Mouse (Mus musculus): ENCODE data around the gene Slc6a16.

Gene Slc6a16

GRCm38 (mm10) chr7:45240633-45241388, at the start of gene Slc6a16:
Slc6a16 (plus strand) TSS chr7:45241085.
- DNase-seq (ENCODE audit: low read depth, low spot score), result peak; percentile 66

GRCm38 (mm10) chr7:45191161-45191560, 49.7 kb upstream of the Slc6a16 start:
- no peak for DNase-seq (ENCODE audit: low read depth, low spot score)

GRCm38 (mm10) chr7:45191803-45192363, 49.0 kb upstream of the Slc6a16 start:
- DNase-seq (ENCODE audit: low read depth, low spot score), result peak; percentile 92

DNA sequence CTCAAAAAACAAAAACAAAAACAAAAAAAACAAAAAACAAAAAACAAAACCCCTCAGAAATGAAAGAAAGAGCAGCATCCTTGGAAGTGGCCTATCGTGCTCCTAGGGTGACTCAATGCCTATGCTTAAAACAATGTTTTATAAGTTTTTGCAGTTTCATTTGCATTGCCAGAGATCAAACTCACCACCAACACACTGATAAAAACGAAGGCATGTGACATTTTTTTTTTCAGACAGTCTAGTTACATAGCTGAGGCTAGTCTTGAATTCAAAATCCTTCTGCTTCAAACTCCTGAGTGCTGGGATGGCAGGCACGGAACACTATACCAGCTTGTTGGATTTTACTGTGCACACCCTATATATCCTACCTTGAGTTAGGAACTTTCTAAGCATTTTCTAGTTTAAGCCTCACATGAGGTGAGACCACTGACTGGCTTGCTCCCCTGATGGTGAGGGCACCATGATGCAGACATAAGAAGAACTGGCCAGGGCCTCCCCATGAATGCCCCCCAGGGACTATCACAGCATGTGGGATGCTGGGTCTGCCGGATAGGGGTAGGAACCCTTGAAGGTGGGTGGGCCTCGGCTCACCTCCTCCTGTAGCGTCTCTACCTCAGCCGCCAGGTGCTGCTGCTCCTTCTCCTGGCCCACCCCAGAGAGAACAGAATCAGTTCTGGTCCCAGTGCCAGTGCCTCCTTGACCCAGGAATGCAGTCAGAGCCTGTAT, 48.1 kb upstream of the Slc6a16 start:
- no peak for DNase-seq (ENCODE audit: low read depth, low spot score)

DNA sequence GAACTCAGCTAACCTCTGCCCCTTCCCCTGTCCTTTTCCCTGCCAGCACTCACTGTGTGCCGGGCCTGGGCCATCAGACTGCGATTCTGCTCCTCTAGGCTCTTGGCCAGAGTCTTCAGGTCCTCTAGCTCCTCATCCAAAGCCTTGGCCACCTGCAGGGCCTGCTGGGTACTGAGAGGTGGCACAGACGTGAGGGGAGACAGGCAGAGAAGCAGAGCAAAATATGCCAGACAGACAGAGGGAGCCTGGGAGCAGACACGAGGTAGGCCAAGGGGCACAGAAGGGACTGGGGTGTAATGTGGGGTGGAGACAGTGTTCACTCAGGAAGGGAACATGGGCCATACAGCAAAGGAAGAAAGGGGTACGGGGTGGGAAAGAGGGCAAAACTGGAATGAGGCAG, 47.5 kb upstream of the Slc6a16 start:
- peak; percentile 67 for DNase-seq (ENCODE audit: low read depth, low spot score)

GRCm38 (mm10) chr7:45193871-45194785, 46.8 kb upstream of the Slc6a16 start:
- DNase-seq (ENCODE audit: low read depth, low spot score), result peak; percentile 91

DNA sequence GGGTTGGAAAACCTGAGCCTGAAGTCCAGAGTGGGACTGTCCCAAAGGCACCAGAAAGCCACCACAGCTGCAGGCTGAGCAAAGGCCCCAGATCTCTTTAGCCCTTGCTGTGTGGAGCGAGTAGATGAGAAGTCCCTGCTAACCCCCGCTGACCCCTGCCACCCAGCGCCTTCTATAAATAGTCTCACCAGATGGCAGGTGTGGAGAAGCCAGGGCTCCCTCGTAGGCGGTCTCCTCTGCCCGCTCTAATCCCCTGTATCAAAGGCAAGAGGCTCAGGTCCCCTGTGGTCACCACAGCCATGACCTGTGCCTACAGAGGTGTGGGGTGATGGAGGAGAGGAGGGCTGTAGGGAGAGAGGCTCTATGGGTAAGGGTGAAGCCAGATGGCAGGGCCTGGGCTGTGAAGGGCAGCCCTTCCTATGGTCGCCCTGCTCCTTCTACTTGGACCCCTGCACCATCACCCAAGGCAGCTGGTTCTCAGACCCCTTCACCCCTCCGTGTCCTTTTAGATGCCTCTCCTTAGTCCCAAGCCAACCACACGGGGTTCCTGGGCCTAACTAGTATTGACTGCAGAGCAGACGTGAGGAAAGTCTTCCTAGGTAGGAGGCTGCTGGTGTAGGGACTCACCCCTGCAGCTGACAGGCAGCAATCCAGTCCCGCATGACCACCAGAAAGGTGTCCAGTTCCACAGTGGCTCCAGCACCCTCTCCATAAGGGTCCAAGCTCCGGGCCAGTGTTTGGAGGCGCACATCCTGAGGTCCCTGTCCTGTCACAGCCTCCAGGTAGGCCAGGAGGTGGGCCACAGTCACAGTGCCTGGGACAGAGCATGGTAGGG, 45.3 kb upstream of the Slc6a16 start:
- DNase-seq (ENCODE audit: low read depth, low spot score), result peak; percentile 47

- DNase-seq (ENCODE audit: low read depth, low spot score), result no peak
Observed at GRCm38 (mm10) chr7:45196176-45196535, 44.7 kb upstream of the Slc6a16 start.

DNA sequence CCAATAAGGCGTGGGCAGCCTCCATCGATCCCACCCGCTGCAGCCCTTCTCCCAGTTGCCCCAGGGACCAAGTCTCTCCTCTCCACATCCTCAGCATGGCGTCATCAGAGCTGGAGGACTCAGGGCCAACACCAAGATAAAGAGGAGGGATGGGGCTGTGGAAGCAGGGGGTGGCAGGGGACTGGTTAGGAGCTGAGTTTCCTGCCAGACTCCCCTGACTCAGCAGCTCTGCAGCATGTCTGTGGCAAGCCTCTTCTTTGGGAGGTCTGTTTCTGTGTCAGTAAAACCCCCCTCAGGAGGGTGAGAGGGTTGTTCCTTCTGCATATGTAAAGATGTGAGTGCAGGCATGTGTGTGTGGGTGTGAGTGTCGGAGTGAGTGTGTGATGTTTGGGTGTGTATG, 43.9 kb upstream of the Slc6a16 start:
- DNase-seq (ENCODE audit: low read depth, low spot score), result peak; percentile 74

GRCm38 (mm10) chr7:45198435-45198834, 42.5 kb upstream of the Slc6a16 start:
- peak; percentile 96 for DNase-seq (ENCODE audit: low read depth, low spot score)

DNA sequence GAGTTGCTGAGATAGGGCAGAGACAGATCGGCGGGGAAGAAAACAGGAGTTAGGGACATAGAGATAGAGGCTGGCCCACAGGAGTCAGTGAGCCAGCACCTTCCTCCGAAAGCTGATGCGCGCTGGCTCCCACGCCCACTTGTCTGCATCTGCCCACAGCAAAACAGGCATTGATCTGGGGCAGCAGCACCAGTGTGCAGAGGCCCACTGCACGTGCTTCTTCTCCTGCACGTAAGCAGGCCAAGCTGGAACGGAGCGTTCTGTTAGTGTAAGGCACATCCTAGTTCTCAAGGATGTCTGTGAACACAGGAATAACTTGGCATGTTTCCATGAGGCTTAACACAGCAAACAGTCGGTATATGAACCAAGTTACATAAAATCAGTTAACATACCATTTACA, 41.9 kb upstream of the Slc6a16 start:
- DNase-seq (ENCODE audit: low read depth, low spot score), result peak; percentile 79

DNA sequence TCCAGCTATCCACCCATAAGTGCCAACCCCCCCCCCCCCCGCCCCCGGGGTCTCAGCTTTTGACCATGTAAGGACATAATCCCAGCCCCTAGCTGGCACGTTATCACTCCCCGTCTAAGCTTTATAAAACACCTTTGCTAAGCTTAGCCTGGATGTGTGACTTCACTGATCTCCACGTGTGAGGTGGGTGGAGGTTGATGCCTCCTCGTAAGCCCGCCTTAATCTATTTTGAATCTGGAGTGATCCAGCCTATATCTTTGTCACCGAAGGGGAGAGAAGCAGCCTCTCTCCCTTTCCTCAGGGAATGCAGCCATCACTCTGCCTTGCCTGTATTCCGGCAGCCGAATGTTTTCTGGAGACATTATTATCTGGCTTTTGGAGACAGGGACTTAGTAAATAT, 38.2 kb upstream of the Slc6a16 start:
- peak; percentile 86 for DNase-seq (ENCODE audit: low read depth, low spot score)

DNA sequence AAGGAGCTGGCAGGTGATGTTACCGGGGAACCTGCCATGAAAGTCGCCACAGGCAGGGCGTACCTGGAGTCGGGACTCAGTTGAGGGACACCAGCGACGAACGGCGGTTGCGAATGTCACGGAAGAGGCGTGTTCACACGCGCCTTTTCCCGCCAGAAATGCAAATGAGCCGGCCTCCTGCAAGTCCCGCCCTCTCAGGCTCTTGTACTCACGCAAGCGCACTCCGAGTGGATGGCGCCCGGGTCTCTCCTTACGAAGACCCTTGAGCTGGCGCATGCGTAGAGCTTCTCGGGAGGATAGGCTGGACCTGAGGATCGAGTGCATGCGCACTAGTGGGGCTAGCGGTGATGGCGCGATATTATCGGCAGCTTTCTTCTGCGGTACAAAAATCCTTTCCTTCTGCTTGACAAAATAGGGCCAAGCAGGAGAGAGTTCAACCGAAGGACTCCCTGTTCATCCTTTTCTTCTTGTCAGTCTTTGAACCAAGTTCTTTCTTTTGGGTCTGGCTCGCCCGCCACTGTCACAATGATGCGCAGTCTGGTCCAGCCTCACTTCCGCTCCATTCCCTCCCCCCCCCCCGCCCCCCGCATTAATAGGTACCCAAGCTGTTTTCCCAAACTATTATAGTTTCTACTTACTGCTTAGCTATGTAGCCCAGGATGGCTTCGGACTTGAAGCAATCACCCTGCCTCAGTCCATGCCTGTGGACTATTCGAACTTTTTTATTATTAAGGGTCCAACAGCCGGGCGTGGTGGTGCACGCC, 36.3 kb upstream of the Slc6a16 start, which contains the start of gene Ccdc155:
TSS of gene Ccdc155 (minus strand) at position 513 of the 764 bp plus-strand sequence.
- DNase-seq (ENCODE audit: low read depth, low spot score), result peak; percentile 99

DNA sequence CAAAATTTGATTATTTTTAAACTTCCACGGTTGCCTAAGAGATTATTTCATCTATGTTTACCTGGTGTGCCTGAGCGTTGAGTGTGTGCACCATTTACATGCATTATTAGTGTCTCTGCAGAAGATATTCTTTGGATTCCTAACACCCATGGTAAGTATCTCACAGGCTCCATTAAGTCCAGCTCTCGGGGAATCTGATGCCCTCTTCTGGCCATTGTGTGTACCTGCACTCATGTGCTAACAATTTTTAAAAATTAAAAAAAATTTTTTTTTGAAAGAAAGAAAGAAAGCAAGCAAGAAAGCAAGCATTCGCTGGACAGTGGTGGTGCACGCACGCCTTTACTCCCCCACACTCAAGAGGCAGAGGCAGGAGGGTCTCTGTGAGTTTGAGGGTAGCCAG, 32.6 kb upstream of the Slc6a16 start:
- DNase-seq (ENCODE audit: low read depth, low spot score), result no peak

DNA sequence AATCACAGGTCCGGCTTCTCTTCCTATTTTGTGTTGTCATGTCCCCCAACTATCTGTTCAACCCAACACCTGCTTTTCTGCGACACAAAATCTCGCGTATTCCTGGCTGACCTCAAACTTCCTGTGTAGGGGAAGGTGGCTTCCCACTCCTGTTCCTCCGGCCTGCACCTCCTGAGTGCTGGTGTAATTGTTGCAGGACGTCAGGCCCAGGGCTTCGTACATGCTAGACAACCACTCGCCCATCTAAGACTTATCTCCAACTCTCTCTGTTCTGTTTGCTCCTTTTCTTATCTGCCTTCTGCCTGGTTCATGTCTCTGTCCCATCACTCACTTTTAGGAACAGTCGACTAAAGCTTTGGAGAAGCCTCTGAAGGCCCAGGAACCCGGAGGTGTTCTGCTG, 29.8 kb upstream of the Slc6a16 start:
- DNase-seq (ENCODE audit: low read depth, low spot score), result no peak

DNA sequence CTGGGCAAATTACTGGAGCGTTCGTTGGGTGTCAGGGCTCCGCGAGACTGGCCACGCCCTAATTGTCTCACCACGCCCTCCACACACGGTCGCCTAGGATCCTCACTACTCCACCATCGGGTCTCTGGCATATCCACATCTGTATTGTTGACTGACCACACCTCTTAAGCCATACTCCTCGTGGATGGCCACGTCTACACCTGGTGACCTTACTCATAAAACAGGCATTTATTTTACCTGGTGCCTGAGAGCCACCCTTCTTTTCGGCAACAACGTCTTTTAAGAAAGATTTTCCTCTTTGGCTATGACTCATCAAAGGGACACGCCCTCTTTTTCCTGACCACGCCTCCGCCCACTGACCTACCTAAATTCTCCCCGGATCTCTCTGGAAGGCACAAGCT, 29.0 kb upstream of the Slc6a16 start, which contains the start of gene Dkkl1:
TSS of gene Dkkl1 (minus strand) at position 297 of the 401 bp plus-strand sequence.
- DNase-seq (ENCODE audit: low read depth, low spot score), result no peak

GRCm38 (mm10) chr7:45212356-45212755, 28.5 kb upstream of the Slc6a16 start:
- DNase-seq (ENCODE audit: low read depth, low spot score), result no peak

DNA sequence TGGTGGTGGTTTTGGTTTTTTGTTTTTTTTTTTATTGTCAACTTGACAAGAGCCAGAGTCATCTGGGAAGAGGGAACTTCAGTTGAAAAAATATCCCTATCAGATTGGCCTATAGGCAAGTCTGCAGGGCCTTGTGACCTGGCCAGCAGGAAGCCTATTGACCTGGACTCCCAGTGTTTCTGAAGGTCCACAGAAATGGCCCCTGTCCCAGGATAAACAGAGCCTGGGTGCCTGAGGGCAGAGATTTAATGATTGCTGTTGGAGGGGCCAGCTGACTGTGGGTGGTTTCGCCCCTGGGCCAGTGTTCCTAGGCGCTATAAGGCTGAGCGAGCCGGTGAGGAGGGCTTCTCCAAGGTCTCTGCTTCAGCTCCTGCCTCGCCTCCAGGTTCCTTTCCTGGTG, 27.2 kb upstream of the Slc6a16 start:
- DNase-seq (ENCODE audit: low read depth, low spot score), result no peak

DNA sequence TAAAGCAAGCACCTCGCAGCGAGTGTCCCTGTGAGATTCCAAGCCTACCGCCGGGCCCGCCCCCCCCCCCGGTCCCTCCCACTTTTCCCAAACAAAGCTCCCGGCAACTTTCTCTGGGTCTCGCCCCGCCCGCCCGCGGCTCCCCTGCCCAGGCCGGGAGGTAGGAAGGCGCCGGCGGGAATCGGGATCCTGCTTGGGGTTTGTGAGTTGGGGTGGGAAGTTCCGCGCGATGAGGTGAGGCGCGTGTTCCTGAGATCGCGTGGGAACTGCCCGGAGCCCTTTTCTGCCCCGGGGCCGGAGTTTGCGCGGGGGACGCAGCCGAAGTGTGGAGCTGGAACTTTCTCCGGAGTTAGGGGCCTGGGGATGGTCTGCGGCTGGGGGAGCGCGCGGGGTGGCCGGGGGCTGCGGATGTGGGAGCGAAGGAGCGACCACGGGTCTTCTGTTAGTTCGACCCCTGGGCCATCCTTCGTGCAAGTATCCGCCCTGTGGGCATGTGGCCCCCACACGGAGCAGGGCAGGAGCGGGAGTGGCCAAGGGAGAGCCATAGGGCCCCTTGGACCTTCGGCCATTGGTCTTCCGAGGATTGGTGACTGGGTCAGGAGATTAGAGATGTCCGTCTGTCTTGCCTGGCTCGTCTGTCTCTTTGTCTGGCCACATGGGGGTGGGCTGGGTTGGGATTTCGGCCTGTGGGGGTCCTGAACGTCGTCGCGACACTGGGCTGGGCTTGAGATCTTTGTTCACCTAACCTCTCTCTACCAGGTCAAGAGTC, 25.0 kb upstream of the Slc6a16 start, which contains the start of gene Tead2:
TSS of gene Tead2 (plus strand) at position 81 of the 769 bp plus-strand sequence.
- DNase-seq (ENCODE audit: low read depth, low spot score), result no peak
